Mouse (Mus musculus) midbrain, postnatal 0 days (tissue): ENCODE measurements around the gene Krtap28-13. TPM values are rescaled to one million over a fixed set of nuclear protein-coding genes. Genes with fewer than 3 reads are reported as not detected.

Source experiments
- ATAC-seq: fragments of 200-750 bp; cut with Nextera tagmentation; 2 replicates; pipeline ENCODE4 v1.8.0; 2017; ENCODE audit warnings: moderate number of reproducible peaks, mild to moderate bottlenecking, moderate TSS enrichment, moderate library complexity; ENCODE audit not compliant: low FRiP score
- DNase-seq: peaks from one replicate; pipeline ENCODE4 v3.0.0-alpha.2; 2015; ENCODE audit warnings: low spot score
- H3K27ac ChIP-seq: fragments of 300-500 bp; sonication (generic); 2 replicates; pipeline ENCODE4 v1.5.1; 2014; ENCODE audit warnings: low read depth, mild to moderate bottlenecking, low read length, mixed read lengths
- H3K27me3 ChIP-seq: fragments of 300-500 bp; sonication (generic); 2 replicates; pipeline ENCODE4 v1.6.1; 2014; ENCODE audit warnings: low read length, control low read depth, mixed read lengths; ENCODE audit not compliant: insufficient read depth
- H3K36me3 ChIP-seq: fragments of 300-500 bp; sonication (generic); 2 replicates; pipeline ENCODE4 v1.6.1; 2014; ENCODE audit warnings: low read length, control low read depth, mixed read lengths; ENCODE audit not compliant: insufficient read depth
- H3K4me1 ChIP-seq: fragments of 300-500 bp; sonication (generic); 2 replicates; pipeline ENCODE4 v1.6.1; 2014; ENCODE audit warnings: mild to moderate bottlenecking, control low read depth, antibody characterized with exemption, low read length, mixed read lengths; ENCODE audit not compliant: insufficient read depth
- H3K4me2 ChIP-seq: fragments of 300-500 bp; sonication (generic); 2 replicates; pipeline ENCODE4 v1.6.1; 2014; ENCODE audit warnings: low read depth, mild to moderate bottlenecking, low read length, mixed read lengths; ENCODE audit not compliant: poor library complexity, severe bottlenecking
- H3K4me3 ChIP-seq: fragments of 300-500 bp; sonication (generic); 2 replicates; pipeline ENCODE4 v1.5.1; 2014; ENCODE audit warnings: low read depth, mild to moderate bottlenecking, low read length, moderate library complexity
- H3K9ac ChIP-seq: fragments of 300-500 bp; sonication (generic); replicated peaks from 2 replicates; pipeline ENCODE4 v1.6.1; 2014; ENCODE audit warnings: mild to moderate bottlenecking, low read length, moderate library complexity, mixed read lengths; ENCODE audit not compliant: poor library complexity, severe bottlenecking
- H3K9me3 ChIP-seq: fragments of 300-500 bp; sonication (generic); 2 replicates; pipeline ENCODE4 v1.6.1; 2016; ENCODE audit warnings: low read length, control low read depth
- CTCF ChIP-seq: IDR thresholded peaks from 2 replicates; pipeline ENCODE4 v1.5.1; 2016; ENCODE audit warnings: antibody characterized with exemption, mild to moderate bottlenecking
- WGBS: fragments of 180-500 bp; shearing (Covaris S2); extraction: QIAGEN DNeasy Blood & Tissue Kit; methylation state at CpG from one replicate; pipeline ENCODE4 v1.1.7; 2014; 5-methylcytosine and 5-hydroxymethylcytosine counted together
- polyA plus RNA-seq: library from polyadenylated mRNA; unstranded; fragments of >200 nt; fragmentation: Nextera tagmentation; extraction: Ambion mirVana; gene quantifications from 2 replicates; pipeline ENCODE4 v1.2.1, GENCODE M21; 2015
- total RNA-seq: library from RNA; depleted of rRNA; stranded (reverse); fragments of >200 nt; gene quantifications from 2 replicates; pipeline ENCODE4 v1.2.3, GENCODE M21; 2014

The Krtap28-13 gene
- total and polyA plus RNA-seq, 2 experiments from 2014 or later: not detected

DNA sequence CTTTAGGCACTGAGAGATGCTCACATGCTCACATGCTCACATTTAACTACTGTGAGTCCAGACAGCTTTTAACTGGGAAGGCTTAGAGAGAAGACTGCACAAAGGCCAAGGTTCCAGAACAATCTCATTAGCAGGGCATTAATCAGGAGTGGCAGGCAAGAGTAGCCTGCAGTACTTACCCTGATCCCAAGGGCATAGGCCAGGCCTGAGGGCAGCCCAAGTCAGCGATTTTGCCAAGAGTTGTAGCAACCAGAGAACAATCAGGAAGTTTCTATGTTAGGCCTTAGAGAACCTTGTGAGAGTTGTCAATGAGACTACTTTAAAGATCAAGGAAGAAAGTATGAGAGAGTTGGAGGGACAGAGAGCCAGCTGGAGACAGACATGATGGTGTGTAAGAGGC lies 2.2 kb upstream of the Krtap28-13 start:
- DNase-seq (no peak), ATAC-seq (0 out of 2 replicates have a peak, but pooled peaks have one; percentile 13)
- no peaks in the 10 kb centered on the region for H3K9me3 ChIP-seq
- no peak for TF ChIP-seq CTCF
- no peak overlapping the region for H3K4me3 ChIP-seq
- no peaks in the 10 kb centered on the region for H3K4me1 ChIP-seq
- no peak overlapping the region for H3K4me2 ChIP-seq
- no peaks in the 10 kb centered on the region for H3K27me3 ChIP-seq
- H3K9ac ChIP-seq: no peak overlapping the region
- H3K36me3 ChIP-seq: no peaks in the 10 kb centered on the region
- 46% methylated on average over 1 of the region's 1 CpGs for WGBS
- no peak overlapping the region for H3K27ac ChIP-seq

DNA sequence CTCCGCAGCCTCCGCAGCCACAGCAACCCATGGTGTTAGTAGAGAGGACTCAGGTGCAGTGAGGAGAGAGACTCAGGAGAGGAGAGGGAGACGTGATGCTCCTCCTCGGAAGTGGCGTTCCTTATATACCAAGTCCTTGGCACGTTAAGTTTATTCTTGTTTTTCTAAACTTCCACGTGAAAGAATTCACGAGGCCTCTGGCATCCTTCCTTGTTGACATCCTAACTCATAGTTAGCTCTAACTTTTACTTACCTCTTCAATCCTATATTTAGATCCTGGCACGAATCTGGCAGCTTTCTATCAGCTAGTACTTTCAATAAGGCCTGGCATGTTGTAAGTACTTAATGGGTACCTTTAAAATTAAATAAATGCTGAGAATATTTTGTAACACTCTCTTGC lies 1.5 kb upstream of the Krtap28-13 start, which contains the start of gene A030005K14Rik:
TSS of gene A030005K14Rik (minus strand) at position 101 of the 400 bp plus-strand sequence.
- ATAC-seq (no peak), DNase-seq (no peak)
- no peak for TF ChIP-seq CTCF
- no peak within 1 kb of the TSS for H3K4me3 ChIP-seq
- no peaks in the 10 kb centered on the region for H3K36me3 ChIP-seq
- H3K27me3 ChIP-seq: no peaks in the 10 kb centered on the region
- no peak within 1 kb of the TSS for H3K4me2 ChIP-seq
- H3K27ac ChIP-seq: no peak within 1 kb of the TSS
- H3K4me1 ChIP-seq: no peaks in the 10 kb centered on the region
- H3K9me3 ChIP-seq: no peaks in the 10 kb centered on the region
- WGBS: 90% methylated on average over 9 of the region's 9 CpGs
- H3K9ac ChIP-seq: no peak within 1 kb of the TSS

DNA sequence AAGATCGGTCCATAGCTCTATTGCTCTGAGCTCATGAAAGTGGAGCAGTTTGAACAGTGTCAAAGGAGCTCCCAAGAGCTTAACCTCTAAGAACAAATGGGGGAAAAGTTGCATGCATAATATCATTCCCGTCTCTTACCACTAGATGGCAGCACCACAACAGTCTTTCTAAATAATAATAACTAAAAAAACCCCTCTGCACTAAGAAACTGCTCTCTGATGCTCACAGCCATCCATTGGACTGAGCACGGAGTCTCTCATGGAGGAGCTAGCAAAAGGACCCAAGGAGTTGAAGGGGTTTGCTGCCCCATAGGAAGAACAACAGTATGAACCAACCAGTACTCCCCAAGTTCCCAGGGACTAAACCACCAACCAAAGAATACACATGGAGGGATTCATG lies 4.1 kb downstream of the Krtap28-13 start:
- Histone ChIP-seq H3K27ac (no peak overlapping the region), H3K9ac (no peak overlapping the region), H3K4me1 (no peaks in the 10 kb centered on the region), H3K4me3 (no peak overlapping the region), H3K9me3 (no peaks in the 10 kb centered on the region), H3K27me3 (no peaks in the 10 kb centered on the region), H3K36me3 (no peaks in the 10 kb centered on the region), H3K4me2 (no peak overlapping the region)
- 31% methylated on average over 3 of the region's 3 CpGs for WGBS
- ATAC-seq (no peak), DNase-seq (peak; percentile 52)
- peak; percentile 69 for TF ChIP-seq CTCF

DNA sequence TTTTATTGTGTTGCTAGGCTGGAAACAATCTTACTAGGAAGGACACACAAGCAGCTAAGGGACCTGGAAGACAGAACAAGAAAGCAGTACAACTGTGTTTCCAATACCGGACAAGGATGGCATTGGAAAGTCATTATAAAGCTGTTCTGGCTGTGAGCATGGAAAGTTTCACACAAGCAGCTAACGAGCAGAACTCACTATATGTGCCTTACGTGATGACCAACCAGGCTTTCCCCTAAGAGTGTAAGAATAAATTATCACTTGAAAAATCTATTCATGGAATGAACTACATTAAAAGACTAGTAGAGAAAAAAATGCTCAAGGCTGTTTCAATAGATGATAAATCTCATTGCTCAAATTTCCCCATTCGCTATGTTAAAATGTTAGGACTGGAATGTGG lies 5.8 kb downstream of the Krtap28-13 start:
- no peaks in the 10 kb centered on the region for H3K36me3 ChIP-seq
- no peak for TF ChIP-seq CTCF
- ATAC-seq (no peak), DNase-seq (no peak)
- H3K27me3 ChIP-seq: no peaks in the 10 kb centered on the region
- H3K27ac ChIP-seq: no peak overlapping the region
- no peaks in the 10 kb centered on the region for H3K4me1 ChIP-seq
- H3K9me3 ChIP-seq: no peaks in the 10 kb centered on the region
- H3K4me3 ChIP-seq: no peak overlapping the region
- no peak overlapping the region for H3K4me2 ChIP-seq
- 88% methylated on average over 4 of the region's 4 CpGs for WGBS
- no peak overlapping the region for H3K9ac ChIP-seq

DNA sequence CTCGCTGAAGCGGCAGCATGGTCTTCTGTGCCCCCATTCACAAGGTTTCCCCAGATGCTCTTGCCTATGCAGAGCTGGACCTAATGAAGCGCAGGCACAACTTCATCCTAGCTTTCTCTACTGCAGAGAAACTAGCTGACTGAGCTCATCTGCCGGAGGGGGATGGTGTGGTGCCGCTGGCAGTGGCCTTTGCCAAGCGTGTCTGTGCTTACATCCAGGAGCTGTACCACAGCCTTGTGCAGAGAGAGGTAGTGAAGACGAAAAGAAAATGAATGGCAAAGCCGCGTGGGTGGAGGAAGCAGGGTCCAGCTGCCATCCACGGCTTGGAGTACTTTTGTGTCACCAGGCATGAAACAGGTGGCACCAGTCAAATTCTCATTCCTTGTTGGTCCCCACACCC lies 6.5 kb downstream of the Krtap28-13 start:
- TF ChIP-seq CTCF: no peak
- no peak overlapping the region for H3K4me2 ChIP-seq
- no peaks in the 10 kb centered on the region for H3K9me3 ChIP-seq
- H3K27me3 ChIP-seq: no peaks in the 10 kb centered on the region
- no peaks in the 10 kb centered on the region for H3K36me3 ChIP-seq
- ATAC-seq: no peak
- DNase-seq: no peak
- H3K4me3 ChIP-seq: no peak overlapping the region
- no peak overlapping the region for H3K9ac ChIP-seq
- H3K27ac ChIP-seq: no peak overlapping the region
- 90% methylated on average over 10 of the region's 10 CpGs for WGBS
- H3K4me1 ChIP-seq: no peaks in the 10 kb centered on the region

DNA sequence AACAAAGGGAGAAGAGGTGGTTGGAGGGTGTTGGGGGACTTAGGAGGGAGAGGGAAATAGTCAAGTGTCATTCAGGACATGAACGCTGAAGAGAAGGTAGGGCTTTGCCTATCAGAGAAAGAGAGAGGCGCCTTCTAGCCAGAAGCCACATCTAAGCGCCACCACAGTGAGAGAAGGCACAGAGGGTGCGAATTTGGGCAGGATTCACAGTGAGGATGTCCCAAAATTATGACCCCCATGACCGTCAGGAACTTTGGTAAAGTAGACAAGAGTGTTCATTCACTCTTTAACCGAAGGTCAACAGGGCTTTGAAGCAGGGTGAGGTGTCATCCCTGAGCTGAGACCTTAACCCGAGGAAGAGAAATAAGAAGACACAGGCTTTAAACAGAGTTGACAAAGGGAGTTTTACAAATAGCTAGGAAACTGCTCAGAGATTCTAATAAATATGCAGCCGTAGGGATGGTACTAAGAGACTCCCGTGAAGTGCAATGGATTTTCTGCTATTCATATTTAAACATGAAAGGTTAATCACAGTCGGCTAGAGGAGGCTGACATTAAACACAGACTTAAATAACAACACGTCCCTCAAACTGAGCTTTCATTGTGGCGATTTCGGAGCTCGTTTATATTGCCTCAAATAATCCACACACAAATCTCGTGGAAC lies 14.9 kb downstream of the Krtap28-13 start:
- Histone ChIP-seq H3K27ac (no peak overlapping the region; the same call in 1 of the 2 replicates), H3K4me1 (no peaks in the 10 kb centered on the region), H3K9me3 (no peaks in the 10 kb centered on the region), H3K4me3 (peak overlapping the region; percentile 22), H3K9ac (no peak overlapping the region), H3K36me3 (no peaks in the 10 kb centered on the region), H3K27me3 (no peaks in the 10 kb centered on the region), H3K4me2 (peak overlapping the region; percentile 46)
- WGBS: 32% methylated on average over 15 of the region's 15 CpGs
- TF ChIP-seq CTCF: no peak
- peak; percentile 72; the same call in 1 of the 2 replicates for ATAC-seq
- no peak for DNase-seq
